Mouse (Mus musculus) MEL (cell line): ENCODE data around the gene Iba57. TPM values are rescaled to one million over a fixed set of nuclear protein-coding genes. Genes with fewer than 3 reads are reported as not detected.

Experiments used
- DNase-seq: peaks from one replicate; pipeline ENCODE4 v3.0.0; 2011; ENCODE audit warnings: low read depth, low spot score
- H3K27ac ChIP-seq: 2 replicates; pipeline ENCODE4 v1.5.1; 2012; ENCODE audit warnings: low read depth, mild to moderate bottlenecking, control low read depth, low read length, moderate library complexity; ENCODE audit not compliant: control insufficient read depth
- H3K27me3 ChIP-seq, 2 experiments: fragments of 150-350 bp in 1 of 2; sonication (generic) in 1 of 2; 2 replicates each; pipeline ENCODE4 v1.6.1; 2012; ENCODE audit warnings: low read length in 2 of 2, mild to moderate bottlenecking in 2 of 2, improper control_type of control experiment in 1 of 2, moderate library complexity in 1 of 2; ENCODE audit not compliant: insufficient read depth in 2 of 2, control insufficient read depth in 1 of 2
- H3K36me3 ChIP-seq, 2 experiments: 2 replicates each; pipeline ENCODE4 v1.6.1; 2012 to 2014; ENCODE audit warnings: low read length in 2 of 2, improper control_type of control experiment in 1 of 2, inconsistent platforms in 1 of 2, mild to moderate bottlenecking in 1 of 2; ENCODE audit not compliant: insufficient read depth in 2 of 2, control insufficient read depth in 1 of 2
- H3K4me1 ChIP-seq, 2 experiments: fragments of 150-350 bp in 1 of 2; sonication (generic) in 1 of 2; 2 replicates each; pipeline ENCODE4 v1.6.1; 2012; ENCODE audit warnings: low read length in 2 of 2, improper control_type of control experiment in 1 of 2, mild to moderate bottlenecking in 1 of 2; ENCODE audit not compliant: insufficient read depth in 2 of 2, control insufficient read depth in 1 of 2
- H3K4me3 ChIP-seq, 2 experiments: fragments of 150-350 bp in 1 of 2; sonication (generic) in 1 of 2; 2 replicates each; pipeline ENCODE4 v1.5.1; 2012; ENCODE audit warnings: low read depth in 2 of 2, low read length in 2 of 2, mild to moderate bottlenecking in 2 of 2, moderate library complexity in 2 of 2, control low read depth in 1 of 2, improper control_type of control experiment in 1 of 2; ENCODE audit not compliant: control insufficient read depth in 1 of 2, insufficient read depth in 1 of 2
- H3K79me2 ChIP-seq: 2 replicates; pipeline ENCODE4 v1.6.1; 2012; ENCODE audit warnings: mild to moderate bottlenecking, low read length, moderate library complexity; ENCODE audit not compliant: control insufficient read depth, poor library complexity, insufficient read depth
- H3K9ac ChIP-seq: 2 replicates; pipeline ENCODE4 v1.6.1; 2012; ENCODE audit warnings: low read depth, mild to moderate bottlenecking, control low read depth, low read length, moderate library complexity; ENCODE audit not compliant: control insufficient read depth, poor library complexity, severe bottlenecking
- H3K9me3 ChIP-seq: fragments of 150-350 bp; sonication (generic); replicated peaks from 2 replicates; pipeline ENCODE4 v1.6.1; 2012; ENCODE audit warnings: mild to moderate bottlenecking, low read length, improper control_type of control experiment, moderate library complexity; ENCODE audit not compliant: insufficient read depth
- BHLHE40 ChIP-seq: IDR thresholded peaks from 2 replicates; pipeline ENCODE4 v1.6.1; 2012; ENCODE audit warnings: low read depth, mild to moderate bottlenecking, inconsistent platforms, low read length, improper control_type of control experiment, borderline replicate concordance
- CHD1 ChIP-seq: IDR thresholded peaks from 2 replicates; pipeline ENCODE4 v1.6.1; 2012; ENCODE audit warnings: low read depth, mild to moderate bottlenecking, inconsistent platforms, low read length, improper control_type of control experiment
- CHD2 ChIP-seq: IDR thresholded peaks from 2 replicates; pipeline ENCODE4 v1.6.1; 2011; ENCODE audit warnings: low read length, improper control_type of control experiment
- CTCF ChIP-seq, 3 experiments: IDR thresholded peaks in 2 of 3; conservative IDR thresholded peaks in 1 of 3; 2 replicates each; pipeline ENCODE4 v1.5.1; 2011 to 2012; ENCODE audit warnings: low read length in 3 of 3, low read depth in 2 of 3, mild to moderate bottlenecking in 2 of 3, improper control_type of control experiment in 1 of 3, inconsistent platforms in 1 of 3, mixed read lengths in 1 of 3, moderate library complexity in 1 of 3; ENCODE audit not compliant: control insufficient read depth in 1 of 3, insufficient read depth in 1 of 3, poor library complexity in 1 of 3, severe bottlenecking in 1 of 3
- ELF1 ChIP-seq: IDR thresholded peaks from 2 replicates; pipeline ENCODE4 v1.6.1; 2014; ENCODE audit warnings: low read depth, mild to moderate bottlenecking, inconsistent platforms, low read length, improper control_type of control experiment, moderate library complexity
- EP300 ChIP-seq, 2 experiments: IDR thresholded peaks; 2 replicates each; pipeline ENCODE4 v1.6.1; 2011; ENCODE audit warnings: improper control_type of control experiment in 2 of 2, low read length in 2 of 2, low read depth in 1 of 2, mild to moderate bottlenecking in 1 of 2
- ETS1 ChIP-seq: IDR thresholded peaks from 2 replicates; pipeline ENCODE4 v1.6.1; 2012; ENCODE audit warnings: low read depth, mild to moderate bottlenecking, inconsistent platforms, low read length, improper control_type of control experiment, moderate library complexity
- HCFC1 ChIP-seq: IDR thresholded peaks from 2 replicates; pipeline ENCODE4 v1.6.1; 2012; ENCODE audit warnings: low read depth, mild to moderate bottlenecking, inconsistent platforms, low read length, improper control_type of control experiment, moderate library complexity
- MAX ChIP-seq: IDR thresholded peaks from 2 replicates; pipeline ENCODE4 v1.6.1; 2011; ENCODE audit warnings: low read length, improper control_type of control experiment
- MAZ ChIP-seq: IDR thresholded peaks from 2 replicates; pipeline ENCODE4 v1.6.1; 2012; ENCODE audit warnings: low read depth, mild to moderate bottlenecking, inconsistent platforms, low read length, improper control_type of control experiment
- MEF2A ChIP-seq: IDR thresholded peaks from 2 replicates; pipeline ENCODE4 v1.6.1; 2014; ENCODE audit warnings: low read depth, mild to moderate bottlenecking, inconsistent platforms, low read length, improper control_type of control experiment; ENCODE audit not compliant: poor library complexity, insufficient replicate concordance, severe bottlenecking; ENCODE audit errors: extremely low read depth
- MXI1 ChIP-seq: IDR thresholded peaks from 2 replicates; pipeline ENCODE4 v1.6.1; 2011; ENCODE audit warnings: mild to moderate bottlenecking, low read depth, low read length, improper control_type of control experiment
- MYC ChIP-seq: IDR thresholded peaks from 2 replicates; pipeline ENCODE4 v1.6.1; 2011; ENCODE audit warnings: low read depth, mild to moderate bottlenecking, low read length, improper control_type of control experiment, moderate library complexity
- NELFE ChIP-seq: IDR thresholded peaks from 2 replicates; pipeline ENCODE4 v1.6.1; 2011; ENCODE audit warnings: low read depth, low read length, improper control_type of control experiment
- NRF1 ChIP-seq: IDR thresholded peaks from 2 replicates; pipeline ENCODE4 v1.6.1; 2014; ENCODE audit warnings: low read depth, mild to moderate bottlenecking, inconsistent platforms, low read length, improper control_type of control experiment, moderate library complexity; ENCODE audit not compliant: poor library complexity, insufficient read depth, severe bottlenecking
- POLR2A ChIP-seq, 2 experiments: IDR thresholded peaks; 2 replicates each; pipeline ENCODE4 v1.6.1; 2011 to 2012; ENCODE audit warnings: low read length in 2 of 2, mild to moderate bottlenecking in 2 of 2, control low read depth in 1 of 2, improper control_type of control experiment in 1 of 2, low read depth in 1 of 2, moderate library complexity in 1 of 2; ENCODE audit not compliant: control insufficient read depth in 1 of 2, insufficient read depth in 1 of 2, poor library complexity in 1 of 2
- POLR2AphosphoS2 ChIP-seq: IDR thresholded peaks from 2 replicates; pipeline ENCODE4 v1.6.1; 2011; ENCODE audit warnings: low read length, improper control_type of control experiment
- POLR2AphosphoS5 ChIP-seq: IDR thresholded peaks from 2 replicates; pipeline ENCODE4 v1.6.1; 2012; ENCODE audit warnings: low read depth, borderline replicate concordance, mild to moderate bottlenecking, inconsistent platforms, low read length, moderate library complexity, mixed read lengths
- RAD21 ChIP-seq: IDR thresholded peaks from 2 replicates; pipeline ENCODE4 v1.6.1; 2011; ENCODE audit warnings: mild to moderate bottlenecking, low read depth, low read length, improper control_type of control experiment
- RCOR1 ChIP-seq: IDR thresholded peaks from 2 replicates; pipeline ENCODE4 v1.6.1; 2012; ENCODE audit warnings: low read depth, mild to moderate bottlenecking, inconsistent platforms, low read length, improper control_type of control experiment
- SIN3A ChIP-seq: IDR thresholded peaks from 2 replicates; pipeline ENCODE4 v1.6.1; 2012; ENCODE audit warnings: low read length, improper control_type of control experiment, inconsistent platforms
- SMC3 ChIP-seq: IDR thresholded peaks from 2 replicates; pipeline ENCODE4 v1.6.1; 2011; ENCODE audit warnings: low read depth, low read length, improper control_type of control experiment
- TBP ChIP-seq: IDR thresholded peaks from 2 replicates; pipeline ENCODE4 v1.8.0; 2011; ENCODE audit warnings: low read depth, low read length, improper control_type of control experiment
- UBTF ChIP-seq: IDR thresholded peaks from 2 replicates; pipeline ENCODE4 v1.6.1; 2012; ENCODE audit warnings: low read depth, mild to moderate bottlenecking, inconsistent platforms, low read length, improper control_type of control experiment, moderate library complexity, borderline replicate concordance; ENCODE audit not compliant: insufficient read depth
- USF2 ChIP-seq, 2 experiments: IDR thresholded peaks; 2 replicates each; pipeline ENCODE4 v1.6.1; 2011 to 2012; ENCODE audit warnings: improper control_type of control experiment in 2 of 2, low read length in 2 of 2, borderline replicate concordance in 1 of 2, inconsistent platforms in 1 of 2, low read depth in 1 of 2, mild to moderate bottlenecking in 1 of 2; ENCODE audit not compliant: insufficient read depth in 1 of 2
- ZC3H11A ChIP-seq: IDR thresholded peaks from 2 replicates; pipeline ENCODE4 v1.6.1; 2012; ENCODE audit warnings: low read depth, mild to moderate bottlenecking, inconsistent platforms, low read length, improper control_type of control experiment
- ZKSCAN1 ChIP-seq: IDR thresholded peaks from 2 replicates; pipeline ENCODE4 v1.6.1; 2012; ENCODE audit warnings: low read depth, mild to moderate bottlenecking, inconsistent platforms, low read length, improper control_type of control experiment, moderate library complexity
- ZNF384 ChIP-seq: IDR thresholded peaks from 2 replicates; pipeline ENCODE4 v1.6.1; 2012; ENCODE audit warnings: low read depth, mild to moderate bottlenecking, inconsistent platforms, low read length, improper control_type of control experiment
- polyA plus RNA-seq, 2 experiments: library from polyadenylated mRNA; stranded (reverse) in 1 of 2; unstranded in 1 of 2; fragments of >175 nt in 1 of 2; fragments of >200 nt in 1 of 2; gene quantifications; 2 replicates each; pipeline versions ENCODE4 v1.2.1 to v1.2.4; 2012; ENCODE audit warnings: low replicate concordance in 2 of 2, low read depth in 1 of 2; ENCODE audit not compliant: insufficient read length in 2 of 2, insufficient read depth in 1 of 2, missing spikeins in 1 of 2
- total RNA-seq: library from RNA; depleted of rRNA; stranded (reverse); fragments of 300-350 nt; gene quantifications from 2 replicates; pipeline ENCODE4 v1.2.3, GENCODE M21; 2012

Gene Iba57
- total and polyA plus RNA-seq, 3 experiments, result 14.7 to 18.8 TPM; not detected in 1

- no peak for DNase-seq
- no peaks in the 10 kb centered on the region for H3K9me3 ChIP-seq
- TF ChIP-seq NRF1 (no peak), ZC3H11A (no peak), MEF2A (no peak), ETS1 (no peak), ELF1 (no peak), MAZ (no peak), CTCF (IDR thresholded peaks at IDR 0.05 in 2 of 3, conservative IDR thresholded peaks at IDR 0.05 in 1 of 3; ENCODE audit: control insufficient read depth in 1 of 3, insufficient read depth in 1 of 3, low read depth in 2 of 3, low read length in 3 of 3, poor library complexity in 1 of 3, severe bottlenecking in 1 of 3) (no peak), RCOR1 (no peak), MXI1 (no peak), CHD2 (no peak), SIN3A (no peak), ZKSCAN1 (no peak), ZNF384 (no peak), MYC (no peak), EP300 (IDR thresholded peaks at IDR 0.05; ENCODE audit: low read depth in 1 of 2, low read length in 2 of 2) (no peak)
- no peak overlapping the region for H3K4me3 ChIP-seq
- H3K9ac ChIP-seq, result no peak overlapping the region
- H3K4me1 ChIP-seq, result no peaks in the 10 kb centered on the region
- no peaks in the 10 kb centered on the region for H3K27me3 ChIP-seq
- no peaks in the 10 kb centered on the region for H3K36me3 ChIP-seq
- H3K27ac ChIP-seq, result no peak overlapping the region
- H3K79me2 ChIP-seq, result no peaks in the 10 kb centered on the region
These were observed 31.5 kb downstream of the Iba57 start for GRCm38 (mm10) chr11:59132065-59132464.

- Histone ChIP-seq H3K27me3 (peaks cover 0 to 3% of the 10 kb centered on the region in 2 experiments; a peak in 1 of 4 replicates), H3K79me2 (no peaks in the 10 kb centered on the region)
- no peak for DNase-seq
These were observed 32.1 kb downstream of the Iba57 start for GRCm38 (mm10) chr11:59131348-59131919.

More at GRCm38 (mm10) chr11:59131348-59131919, 32.1 kb downstream of the Iba57 start:
- H3K9me3 ChIP-seq, result no peaks in the 10 kb centered on the region
- H3K27ac ChIP-seq, result no peak overlapping the region
- H3K36me3 ChIP-seq, result no peaks in the 10 kb centered on the region
- TF ChIP-seq CHD1, result no peak
- TF ChIP-seq USF2 (IDR thresholded peaks at IDR 0.05; ENCODE audit: borderline replicate concordance in 1 of 2, insufficient read depth in 1 of 2, low read depth in 1 of 2, low read length in 2 of 2), result no peak
- TF ChIP-seq CHD2, result no peak
- no peak for TF ChIP-seq POLR2AphosphoS5
- TF ChIP-seq MYC, result no peak
- no peak for TF ChIP-seq ZC3H11A
- TF ChIP-seq POLR2A (IDR thresholded peaks at IDR 0.05; ENCODE audit: control insufficient read depth in 1 of 2, insufficient read depth in 1 of 2, low read depth in 1 of 2, low read length in 2 of 2, poor library complexity in 1 of 2), result no peak
- no peak for TF ChIP-seq TBP
- TF ChIP-seq RAD21, result no peak
- no peak for TF ChIP-seq ETS1
- no peak for TF ChIP-seq POLR2AphosphoS2
- TF ChIP-seq SMC3, result no peak
- no peak for TF ChIP-seq NRF1
- TF ChIP-seq MEF2A, result no peak
- no peak for TF ChIP-seq NELFE
- TF ChIP-seq UBTF, result no peak
- no peak for TF ChIP-seq MAX
- TF ChIP-seq MXI1, result no peak
- TF ChIP-seq BHLHE40, result no peak
- no peak for TF ChIP-seq HCFC1
- no peak overlapping the region for H3K4me3 ChIP-seq
- H3K9ac ChIP-seq, result no peak overlapping the region
- H3K4me1 ChIP-seq, result no peaks in the 10 kb centered on the region
